Mouse (Mus musculus) E14TG2a.4 (cell line): ENCODE data around the gene Tmem192.
"Not testable (repeated sequence)": the region's sequence is repeated elsewhere in the genome, so short reads cannot be mapped to it uniquely, and the experiment has no call there.

Source experiments
- H3K27me3 ChIP-seq: 2 replicates; pipeline ENCODE4 v1.6.1; 2014; ENCODE audit warnings: low read length, control low read depth; ENCODE audit not compliant: insufficient read depth
- H3K36me3 ChIP-seq: 2 replicates; pipeline ENCODE4 v1.6.1; 2014; ENCODE audit warnings: low read length, control low read depth; ENCODE audit not compliant: insufficient read depth
- H3K4me1 ChIP-seq: replicated peaks from 2 replicates; pipeline ENCODE4 v1.6.1; 2014; ENCODE audit warnings: low read depth, low read length, control low read depth
- H3K4me3 ChIP-seq: replicated peaks from 2 replicates; pipeline ENCODE4 v1.5.1; 2014; ENCODE audit warnings: mild to moderate bottlenecking, low read length
- H3K9me3 ChIP-seq: 2 replicates; pipeline ENCODE4 v1.6.1; 2014; ENCODE audit warnings: low read length, control low read depth
- CTCF ChIP-seq: conservative IDR thresholded peaks from 2 replicates; pipeline ENCODE4 v1.5.1; 2014; ENCODE audit warnings: low read length
- NANOG ChIP-seq: IDR thresholded peaks from 2 replicates; pipeline ENCODE4 v1.6.1; 2014; ENCODE audit warnings: borderline replicate concordance, low read length, mixed read lengths
- POU5F1 ChIP-seq: IDR thresholded peaks from 2 replicates; pipeline ENCODE4 v1.6.1; 2014; ENCODE audit warnings: low read length, borderline replicate concordance

The Tmem192 gene

GRCm38 (mm10) chr8:64946441-64946819 lies 555 bp upstream of the Tmem192 start:
- H3K36me3 ChIP-seq, result no peaks in the 10 kb centered on the region
- 0 out of 2 replicates have a peak overlapping the region, but pooled peaks have one; percentile 94 for H3K4me3 ChIP-seq
- H3K27me3 ChIP-seq, result no peaks in the 10 kb centered on the region
- H3K9me3 ChIP-seq, result no peaks in the 10 kb centered on the region
- peaks cover 46% of the 10 kb centered on the region for H3K4me1 ChIP-seq
- no peak for TF ChIP-seq NANOG
- TF ChIP-seq POU5F1, result no peak
- TF ChIP-seq CTCF, result no peak

- H3K27me3 ChIP-seq, result no peaks in the 10 kb centered on the region
- no peaks in the 10 kb centered on the region; the same call in 1 of the 2 replicates for H3K9me3 ChIP-seq
- no peaks in the 10 kb centered on the region for H3K36me3 ChIP-seq
- peaks cover 45% of the 10 kb centered on the region for H3K4me1 ChIP-seq
- H3K4me3 ChIP-seq, result peak overlapping the region; percentile 94
- TF ChIP-seq CTCF, result no peak
- TF ChIP-seq POU5F1, result no peak
- no peak for TF ChIP-seq NANOG
These were observed 681 bp downstream of the Tmem192 start for GRCm38 (mm10) chr8:64947698-64948034.

GRCm38 (mm10) chr8:64948371-64948770 lies 1.4 kb downstream of the Tmem192 start:
- peaks cover 40% of the 10 kb centered on the region for H3K4me1 ChIP-seq
- peaks cover 7% of the 10 kb centered on the region for H3K9me3 ChIP-seq
- TF ChIP-seq NANOG, result no peak
- TF ChIP-seq POU5F1, result no peak
- no peak for TF ChIP-seq CTCF
- no peaks in the 10 kb centered on the region for H3K27me3 ChIP-seq
- no peaks in the 10 kb centered on the region for H3K36me3 ChIP-seq
- no peak overlapping the region for H3K4me3 ChIP-seq

GRCm38 (mm10) chr8:64952101-64952500 lies 5.1 kb downstream of the Tmem192 start:
- H3K36me3 ChIP-seq, result peaks cover 17% of the 10 kb centered on the region
- no peak overlapping the region for H3K4me3 ChIP-seq

GRCm38 (mm10) chr8:64959025-64959424 lies 12.0 kb downstream of the Tmem192 start:
- Histone ChIP-seq H3K27me3 (no peaks in the 10 kb centered on the region), H3K9me3 (peaks cover 9% of the 10 kb centered on the region), H3K36me3 (peaks cover 65% of the 10 kb centered on the region), H3K4me3 (no peak overlapping the region), H3K4me1 (peaks cover 10% of the 10 kb centered on the region; the same call in 1 of the 2 replicates)
- TF ChIP-seq NANOG (no peak), POU5F1 (no peak), CTCF (no peak)

More at GRCm38 (mm10) chr8:64952101-64952500, 5.1 kb downstream of the Tmem192 start:
- no peak for TF ChIP-seq POU5F1
- TF ChIP-seq CTCF, result no peak
- TF ChIP-seq NANOG, result peak; percentile 80
- peaks cover 26% of the 10 kb centered on the region for H3K4me1 ChIP-seq
- no peaks in the 10 kb centered on the region for H3K27me3 ChIP-seq
- peaks cover 7% of the 10 kb centered on the region for H3K9me3 ChIP-seq

- H3K27me3 ChIP-seq, result no peaks in the 10 kb centered on the region
- H3K4me1 ChIP-seq, result peaks cover 14% of the 10 kb centered on the region; the same call in 1 of the 2 replicates
- TF ChIP-seq POU5F1 (no peak), NANOG (no peak), CTCF (no peak)
- peaks cover 9% of the 10 kb centered on the region for H3K9me3 ChIP-seq
- no peak overlapping the region for H3K4me3 ChIP-seq
- H3K36me3 ChIP-seq, result peaks cover 70% of the 10 kb centered on the region
These were observed 15.9 kb downstream of the Tmem192 start for GRCm38 (mm10) chr8:64962836-64963235.

GRCm38 (mm10) chr8:64983150-64983897 lies 36.3 kb downstream of the Tmem192 start:
- Histone ChIP-seq H3K9me3 (no peaks in the 10 kb centered on the region), H3K36me3 (no peaks in the 10 kb centered on the region), H3K27me3 (peaks cover 3% of the 10 kb centered on the region; the same call in 1 of the 2 replicates), H3K4me3 (no peak overlapping the region), H3K4me1 (peaks cover 5% of the 10 kb centered on the region; the same call in 1 of the 2 replicates)
- TF ChIP-seq POU5F1 (no peak), NANOG (no peak), CTCF (no peak)

GRCm38 (mm10) chr8:64987731-64988130 lies 40.7 kb downstream of the Tmem192 start, which contains the start of gene Trim75:
Gene Trim75, minus strand, starts transcription at chr8:64987831.
- H3K9me3 ChIP-seq, result no peaks in the 10 kb centered on the region
- no peak for TF ChIP-seq CTCF
- peaks cover 5% of the 10 kb centered on the region; the same call in 1 of the 2 replicates for H3K4me1 ChIP-seq
- peaks cover 3% of the 10 kb centered on the region; the same call in 1 of the 2 replicates for H3K27me3 ChIP-seq
- no peak within 1 kb of the TSS for H3K4me3 ChIP-seq
- no peaks in the 10 kb centered on the region for H3K36me3 ChIP-seq

GRCm38 (mm10) chr8:64998806-64999365 lies 51.9 kb downstream of the Tmem192 start:
- no peak overlapping the region for H3K4me3 ChIP-seq
- no peaks in the 10 kb centered on the region for H3K27me3 ChIP-seq
- TF ChIP-seq POU5F1, result no peak
- no peak for TF ChIP-seq NANOG
- no peak for TF ChIP-seq CTCF
- no peaks in the 10 kb centered on the region for H3K36me3 ChIP-seq
- H3K9me3 ChIP-seq, result peaks cover 11% of the 10 kb centered on the region
- H3K4me1 ChIP-seq, result no peaks in the 10 kb centered on the region

- not testable (repeated sequence) for H3K4me3 ChIP-seq, H3K4me1 ChIP-seq, H3K9me3 ChIP-seq, H3K27me3 ChIP-seq, H3K36me3 ChIP-seq
These were observed 60.6 kb downstream of the Tmem192 start for GRCm38 (mm10) chr8:65007616-65008015.
